Mouse (Mus musculus): Measurements from ENCODE around the gene Piwil4. TPM values are rescaled to one million over a fixed set of nuclear protein-coding genes. Genes with fewer than 3 reads are reported as not detected.

Piwil4 gene
- total RNA-seq, 2 experiments from 2014 or later = not detected

GRCm38 (mm10) chr9:14666071-14666470 is 74.5 kb downstream of the Piwil4 start:
- no peak for DNase-seq

GRCm38 (mm10) chr9:14663591-14663990 is 76.9 kb downstream of the Piwil4 start:
- no peak for DNase-seq

GRCm38 (mm10) chr9:14662876-14663275 is 77.7 kb downstream of the Piwil4 start:
- no peak for DNase-seq

- DNase-seq = no peak
Measured at GRCm38 (mm10) chr9:14662138-14662537, 78.4 kb downstream of the Piwil4 start.

GRCm38 (mm10) chr9:14657926-14658325 is 82.6 kb downstream of the Piwil4 start:
- no peak for DNase-seq

GRCm38 (mm10) chr9:14654010-14654409 is 86.5 kb downstream of the Piwil4 start:
- no peak for DNase-seq

- DNase-seq = no peak
Measured at GRCm38 (mm10) chr9:14652761-14653160, 87.8 kb downstream of the Piwil4 start.

GRCm38 (mm10) chr9:14647849-14648248 is 92.7 kb downstream of the Piwil4 start:
- DNase-seq = no peak

GRCm38 (mm10) chr9:14646641-14647040 is 93.9 kb downstream of the Piwil4 start:
- DNase-seq = no peak

Other genes starting within 250 kb of the Piwil4 start
- gene Kdm4d, start 240.3 kb downstream of the Piwil4 start, total RNA-seq (2021) = 1 to 10 TPM in 1 of 2 experiments, under 1 TPM in 1; 0.97 to 1.3 TPM
- gene Cwc15, start 240.1 kb downstream of the Piwil4 start, total RNA-seq (2021) = 10 to 100 TPM; 82.5 to 83.3 TPM
- 10 to 100 TPM; 14.3 to 16.1 TPM for gene Amotl1, start 95.7 kb downstream of the Piwil4 start, total RNA-seq (2021)
- gene Fut4, start 11.7 kb upstream of the Piwil4 start, total RNA-seq (2021) = under 1 TPM; 0.15 to 0.18 TPM
- not detected for gene 1700012B09Rik, start 30.3 kb upstream of the Piwil4 start, total RNA-seq (2021)
- 10 to 100 TPM; 13.6 to 14.6 TPM for gene Mre11a, start 43.9 kb upstream of the Piwil4 start, total RNA-seq (2021)
- gene Ankrd49, start 44.1 kb upstream of the Piwil4 start, total RNA-seq (2021) = 10 to 100 TPM; 12.7 to 19.6 TPM
- 10 to 100 TPM; 13.0 to 13.8 TPM for gene Gpr83, start 119.5 kb upstream of the Piwil4 start, total RNA-seq (2021)
- gene Izumo1r, start 163.2 kb upstream of the Piwil4 start, total RNA-seq (2021) = not detected